Mouse (Mus musculus) hindbrain, embryonic 16.5 days (tissue): Measurements from ENCODE around the gene Plcb3. TPM values are rescaled to one million over a fixed set of nuclear protein-coding genes. Genes with fewer than 3 reads are reported as not detected.

Source experiments
- ATAC-seq: fragments of 200-750 bp; cut with Nextera tagmentation; 2 replicates; pipeline ENCODE4 v1.8.0; 2017; ENCODE audit warnings: moderate TSS enrichment, moderate library complexity
- H3K27ac ChIP-seq: fragments of 300-500 bp; sonication (generic); 2 replicates; pipeline ENCODE4 v1.5.1; 2014; ENCODE audit warnings: low read depth, mild to moderate bottlenecking, control low read depth, low read length, moderate library complexity
- H3K27me3 ChIP-seq: fragments of 300-500 bp; sonication (generic); replicated peaks from 2 replicates; pipeline ENCODE4 v1.6.1; 2014; ENCODE audit warnings: low read length; ENCODE audit not compliant: control insufficient read depth, insufficient read depth
- H3K36me3 ChIP-seq: fragments of 300-500 bp; sonication (generic); 2 replicates; pipeline ENCODE4 v1.6.1; 2014; ENCODE audit warnings: mild to moderate bottlenecking, low read length, moderate library complexity, mixed read lengths; ENCODE audit not compliant: control insufficient read depth, insufficient read depth
- H3K4me1 ChIP-seq: fragments of 300-500 bp; sonication (generic); 2 replicates; pipeline ENCODE4 v1.6.1; 2014; ENCODE audit warnings: low read depth, low read length; ENCODE audit not compliant: control insufficient read depth, insufficient read depth
- H3K4me2 ChIP-seq: fragments of 300-500 bp; sonication (generic); 2 replicates; pipeline ENCODE4 v1.6.1; 2014; ENCODE audit warnings: mild to moderate bottlenecking, low read length, control low read depth, moderate library complexity
- H3K4me3 ChIP-seq: fragments of 300-500 bp; sonication (generic); 2 replicates; pipeline ENCODE4 v1.5.1; 2014; ENCODE audit warnings: mild to moderate bottlenecking, low read length, control low read depth, moderate library complexity
- H3K9ac ChIP-seq: fragments of 300-500 bp; sonication (generic); 2 replicates; pipeline ENCODE4 v1.6.1; 2014; ENCODE audit warnings: low read depth, mild to moderate bottlenecking, control low read depth, low read length, moderate library complexity
- H3K9me3 ChIP-seq: fragments of 300-500 bp; sonication (generic); 2 replicates; pipeline ENCODE4 v1.6.1; 2014; ENCODE audit warnings: mild to moderate bottlenecking, low read length, moderate library complexity; ENCODE audit not compliant: control insufficient read depth
- WGBS: fragments of 180-500 bp; shearing (Covaris S2); extraction: QIAGEN DNeasy Blood & Tissue Kit; methylation state at CpG from one replicate; pipeline ENCODE4 v1.1.7; 2014; 5-methylcytosine and 5-hydroxymethylcytosine counted together
- polyA plus RNA-seq: library from polyadenylated mRNA; unstranded; fragments of >200 nt; fragmentation: Nextera tagmentation; extraction: Ambion mirVana; gene quantifications from 2 replicates; pipeline ENCODE4 v1.2.1, GENCODE M21; 2015

Gene Plcb3
- polyA plus RNA-seq, 1 experiment from 2014 or later, result 13.8 TPM

DNA sequence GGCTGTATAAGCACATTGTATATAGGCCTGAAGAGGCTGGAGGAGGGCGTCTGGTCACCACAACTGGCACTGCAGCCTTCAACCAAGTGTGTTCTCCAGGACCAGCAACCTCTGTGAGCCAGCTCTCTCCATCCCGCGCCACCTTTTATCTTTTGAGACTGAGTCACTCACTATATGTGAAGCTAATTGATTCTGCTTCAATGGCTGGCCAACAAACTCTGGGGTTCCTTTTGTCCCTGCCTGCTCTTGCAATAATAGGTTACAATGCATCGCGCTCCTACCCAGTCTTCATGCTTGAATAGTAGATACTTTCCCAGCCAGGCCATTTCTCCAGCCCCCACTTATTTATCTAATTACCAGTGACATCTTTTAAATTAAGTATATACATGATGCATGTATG is 7.4 kb upstream of the Plcb3 start:
- WGBS, result 26% methylated on average over 5 of the region's 5 CpGs
- H3K4me1 ChIP-seq, result peaks cover 29% of the 10 kb centered on the region
- no peak for ATAC-seq
- no peaks in the 10 kb centered on the region for H3K9me3 ChIP-seq
- no peak overlapping the region for H3K4me2 ChIP-seq
- H3K27ac ChIP-seq, result no peak overlapping the region
- no peak overlapping the region for H3K9ac ChIP-seq
- H3K36me3 ChIP-seq, result peaks cover 12% of the 10 kb centered on the region
- H3K4me3 ChIP-seq, result no peak overlapping the region
- H3K27me3 ChIP-seq, result no peaks in the 10 kb centered on the region

DNA sequence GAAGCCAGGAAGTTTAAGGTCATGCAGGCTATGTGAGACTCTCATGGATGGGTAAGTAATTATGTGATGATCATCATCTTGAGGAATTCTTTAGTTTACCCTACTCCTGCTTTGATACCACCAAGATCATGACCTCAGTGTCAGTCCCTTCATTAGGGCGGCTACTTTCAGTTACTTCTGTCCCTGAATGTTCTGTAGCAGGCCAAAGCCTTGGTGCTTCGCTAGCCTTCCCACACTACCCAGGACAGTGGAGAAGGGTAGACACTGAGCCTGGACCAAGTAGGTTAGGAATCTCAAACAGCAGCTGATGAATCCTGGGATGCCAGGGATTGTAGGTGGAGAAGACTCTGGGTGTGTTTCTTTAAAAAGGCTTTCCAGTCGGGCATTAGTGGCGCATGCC is 5.2 kb upstream of the Plcb3 start:
- Histone ChIP-seq H3K9me3 (no peaks in the 10 kb centered on the region), H3K4me2 (no peak overlapping the region), H3K27ac (no peak overlapping the region), H3K4me3 (no peak overlapping the region), H3K9ac (no peak overlapping the region), H3K36me3 (peaks cover 22% of the 10 kb centered on the region), H3K27me3 (no peaks in the 10 kb centered on the region), H3K4me1 (peaks cover 38% of the 10 kb centered on the region)
- WGBS, result 88% methylated on average over 4 of the region's 4 CpGs
- no peak for ATAC-seq

DNA sequence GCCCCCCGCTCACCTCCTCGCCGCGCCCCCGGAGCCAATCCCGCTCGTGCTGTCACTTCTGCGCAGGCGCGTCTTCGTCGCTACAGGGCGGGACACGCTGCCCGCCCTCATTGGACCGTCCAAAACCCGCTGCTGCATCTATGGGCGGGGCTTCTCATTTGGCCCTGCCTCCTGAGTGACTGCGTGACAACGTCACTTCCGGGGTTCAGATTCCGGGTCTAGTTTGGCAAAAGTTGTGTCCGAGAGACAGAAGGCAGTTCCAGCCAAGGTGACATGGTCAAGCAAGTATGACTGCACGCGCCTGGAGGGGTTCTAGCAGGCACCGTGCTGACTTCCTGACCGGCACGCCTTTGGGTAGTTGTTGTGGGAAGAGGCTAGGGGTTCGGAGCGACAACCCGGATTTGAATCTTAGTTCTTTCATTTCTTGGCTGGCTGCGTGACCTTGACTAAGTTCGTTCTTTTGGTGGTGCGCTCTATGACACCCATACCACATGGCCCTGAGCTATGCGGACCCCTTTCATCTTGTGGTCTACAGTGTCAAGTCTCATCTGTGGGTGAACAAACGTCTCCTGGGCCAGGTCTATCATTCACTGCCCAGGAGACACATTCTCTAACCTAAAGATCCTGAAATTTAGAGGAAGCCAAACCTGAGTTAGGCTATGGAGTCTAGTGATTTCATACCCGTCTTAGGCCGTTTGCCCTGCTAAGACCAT is 4.3 kb upstream of the Plcb3 start, which contains the start of gene Fkbp2:
Gene Fkbp2, minus strand, starts transcription at position 121 of the 713 bp plus-strand sequence.
- ATAC-seq, result peak; percentile 88
- Histone ChIP-seq H3K9me3 (no peaks in the 10 kb centered on the region), H3K9ac (peak within 1 kb of the TSS; percentile 84), H3K4me2 (peak within 1 kb of the TSS; percentile 73), H3K4me1 (peaks cover 38% of the 10 kb centered on the region), H3K27me3 (no peaks in the 10 kb centered on the region), H3K4me3 (peak within 1 kb of the TSS; percentile 68), H3K36me3 (peaks cover 22% of the 10 kb centered on the region), H3K27ac (peak within 1 kb of the TSS; percentile 97)
- WGBS, result 2% methylated on average over 38 of the region's 38 CpGs

DNA sequence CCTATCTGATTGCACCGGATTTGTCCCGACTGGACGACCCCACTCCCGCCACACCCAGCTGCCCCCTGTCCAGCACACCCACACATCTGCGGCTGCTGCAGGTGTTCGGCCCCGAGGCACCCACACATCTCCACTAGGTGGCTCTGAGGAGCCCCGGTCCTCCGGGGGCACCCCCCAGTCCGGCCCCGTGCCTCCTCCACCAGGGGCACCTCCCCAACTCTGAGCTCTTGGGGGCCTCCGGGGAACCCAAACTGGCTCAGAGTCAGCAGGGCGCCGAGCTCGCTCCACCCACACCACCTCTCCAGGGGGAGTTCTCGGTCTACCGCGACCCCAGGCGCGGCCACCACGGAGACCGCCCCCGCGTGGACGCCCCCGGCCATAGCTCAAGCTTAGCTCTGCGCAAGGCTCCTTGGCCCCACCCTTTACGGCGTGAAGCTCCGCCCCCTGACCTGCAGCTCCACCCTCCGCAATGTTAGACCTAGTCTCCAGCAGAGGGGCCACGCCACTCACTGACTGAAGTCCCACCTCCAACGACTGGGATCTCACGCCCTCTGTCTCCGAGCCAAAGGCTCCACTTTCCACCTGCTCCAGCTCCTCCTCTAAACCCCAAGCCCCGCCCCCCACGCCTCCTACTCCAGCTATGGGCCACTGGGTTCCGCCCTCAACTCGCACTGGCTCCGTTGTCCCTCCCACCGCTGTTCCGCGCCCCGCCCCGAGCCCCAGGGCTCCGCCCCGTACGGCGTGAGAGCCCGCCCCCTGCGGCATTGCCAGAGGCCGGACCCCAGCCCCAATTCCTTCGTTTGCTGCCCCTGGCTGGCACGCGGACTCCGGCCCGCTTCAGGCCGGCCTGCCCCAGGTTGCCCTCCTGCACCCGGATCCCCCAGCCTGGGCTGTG is 3.5 kb upstream of the Plcb3 start:
- Histone ChIP-seq H3K36me3 (peaks cover 19% of the 10 kb centered on the region), H3K4me1 (peaks cover 38% of the 10 kb centered on the region), H3K4me3 (peak overlapping the region; percentile 68), H3K9ac (peak overlapping the region; percentile 84), H3K27me3 (no peaks in the 10 kb centered on the region), H3K27ac (peak overlapping the region; percentile 97), H3K4me2 (peak overlapping the region; percentile 73), H3K9me3 (no peaks in the 10 kb centered on the region)
- under 1% methylated on average over 52 of the region's 59 CpGs for WGBS
- peak; percentile 90 for ATAC-seq

DNA sequence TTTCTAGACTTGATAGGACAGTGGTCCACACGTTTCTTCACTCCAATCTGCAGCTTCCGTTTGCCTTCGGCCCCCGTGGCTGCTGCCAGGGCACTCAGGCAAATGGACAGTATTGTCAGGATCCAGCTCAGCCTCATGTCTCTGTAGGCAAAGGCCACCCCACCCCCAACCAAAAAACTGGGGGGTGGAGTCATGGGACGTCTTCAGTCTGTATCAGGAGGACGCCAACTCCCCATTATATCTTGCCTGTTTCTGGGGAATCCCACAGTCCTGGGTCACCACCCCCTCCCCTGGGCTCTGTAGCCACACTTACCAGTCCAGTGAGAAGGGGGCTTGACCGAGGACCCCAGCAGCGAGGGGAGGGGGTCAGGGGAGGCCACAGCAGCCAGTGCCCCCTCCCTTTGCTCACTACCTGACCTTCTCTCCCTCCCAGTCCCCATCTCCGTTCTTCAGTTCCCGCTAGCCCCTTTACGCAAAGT is 2.8 kb upstream of the Plcb3 start:
- Histone ChIP-seq H3K27ac (peak overlapping the region; percentile 97), H3K9ac (peak overlapping the region; percentile 84), H3K27me3 (no peaks in the 10 kb centered on the region), H3K4me3 (peak overlapping the region; percentile 68), H3K4me1 (peaks cover 39% of the 10 kb centered on the region), H3K9me3 (no peaks in the 10 kb centered on the region), H3K36me3 (peaks cover 19% of the 10 kb centered on the region), H3K4me2 (peak overlapping the region; percentile 73)
- no peak for ATAC-seq
- 9% methylated on average over 11 of the region's 11 CpGs for WGBS

DNA sequence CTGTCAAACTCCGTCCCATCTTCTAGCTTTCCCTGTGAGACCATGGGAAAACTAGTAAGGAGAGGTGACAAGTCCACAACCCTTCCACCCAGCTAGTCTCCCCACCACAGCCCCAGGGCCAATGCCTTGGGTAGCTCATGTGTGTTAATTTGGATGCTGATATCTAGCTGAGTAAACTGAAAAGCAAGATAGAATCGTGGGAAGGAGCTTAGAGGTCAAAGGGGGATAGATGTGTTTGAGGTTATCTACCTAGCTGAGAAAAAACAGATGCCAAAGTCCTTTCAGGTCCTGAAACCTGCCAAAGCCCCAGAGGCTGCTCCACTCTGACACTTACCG is 2.3 kb upstream of the Plcb3 start:
- no peak for ATAC-seq

DNA sequence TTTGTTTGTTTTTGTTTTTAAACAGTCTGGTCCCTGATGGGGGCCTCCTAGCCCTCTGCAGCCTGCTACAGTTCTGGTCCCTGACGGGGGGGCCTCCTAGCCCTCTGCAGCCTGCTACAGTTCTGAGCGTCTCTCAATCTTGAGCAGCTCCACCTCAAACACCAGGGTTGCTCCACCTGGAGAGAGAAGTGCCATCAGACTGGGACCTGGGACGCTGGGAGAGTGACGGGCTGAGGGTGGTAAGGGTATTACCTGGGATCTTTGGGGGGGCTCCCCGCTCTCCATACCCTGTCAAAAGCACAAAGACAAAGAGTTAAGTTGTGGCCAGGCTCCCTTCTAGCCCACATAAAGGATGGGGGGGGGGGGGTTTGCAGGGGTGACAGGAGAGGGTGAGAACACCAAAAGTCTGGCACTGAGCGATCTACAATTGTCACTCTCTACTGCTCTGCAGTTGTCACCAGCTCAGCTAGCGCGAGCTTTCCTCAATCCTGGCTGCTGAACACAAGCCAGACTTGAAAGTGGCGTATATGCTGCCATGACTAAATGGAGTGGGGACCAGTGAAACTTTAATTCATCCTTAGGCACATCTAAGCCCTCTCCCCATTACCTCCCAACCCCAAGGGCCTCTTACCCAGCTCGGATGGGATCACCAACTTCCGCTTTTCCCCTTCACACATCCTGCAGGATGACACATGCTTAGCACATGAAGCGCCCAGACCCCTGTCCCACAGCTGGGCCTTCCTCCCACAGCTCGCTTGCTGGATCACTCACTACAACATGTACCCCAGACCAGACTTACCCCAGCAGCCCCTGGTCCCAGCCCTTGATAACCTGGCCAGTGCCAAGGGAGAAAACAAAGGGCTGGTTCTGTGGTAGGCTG is 1.7 kb upstream of the Plcb3 start:
- no peak for ATAC-seq
- peak overlapping the region; percentile 27 for H3K9ac ChIP-seq
- WGBS, result 75% methylated on average over 13 of the region's 13 CpGs
- H3K36me3 ChIP-seq, result peaks cover 17% of the 10 kb centered on the region
- peak overlapping the region; percentile 97; the same call in 1 of the 2 replicates for H3K27ac ChIP-seq
- H3K4me1 ChIP-seq, result peaks cover 42% of the 10 kb centered on the region
- peak overlapping the region; percentile 68 for H3K4me3 ChIP-seq
- no peaks in the 10 kb centered on the region for H3K27me3 ChIP-seq
- H3K9me3 ChIP-seq, result no peaks in the 10 kb centered on the region
- peak overlapping the region; percentile 73 for H3K4me2 ChIP-seq

More for the DNA sequence above, 2.3 kb upstream of the Plcb3 start:
- Histone ChIP-seq H3K27me3 (no peaks in the 10 kb centered on the region), H3K9ac (peak overlapping the region; percentile 84), H3K27ac (peak overlapping the region; percentile 97; the same call in 1 of the 2 replicates), H3K4me1 (peaks cover 42% of the 10 kb centered on the region), H3K9me3 (no peaks in the 10 kb centered on the region), H3K36me3 (peaks cover 17% of the 10 kb centered on the region), H3K4me2 (peak overlapping the region; percentile 73), H3K4me3 (peak overlapping the region; percentile 68)
- 53% methylated on average over 3 of the region's 3 CpGs for WGBS

DNA sequence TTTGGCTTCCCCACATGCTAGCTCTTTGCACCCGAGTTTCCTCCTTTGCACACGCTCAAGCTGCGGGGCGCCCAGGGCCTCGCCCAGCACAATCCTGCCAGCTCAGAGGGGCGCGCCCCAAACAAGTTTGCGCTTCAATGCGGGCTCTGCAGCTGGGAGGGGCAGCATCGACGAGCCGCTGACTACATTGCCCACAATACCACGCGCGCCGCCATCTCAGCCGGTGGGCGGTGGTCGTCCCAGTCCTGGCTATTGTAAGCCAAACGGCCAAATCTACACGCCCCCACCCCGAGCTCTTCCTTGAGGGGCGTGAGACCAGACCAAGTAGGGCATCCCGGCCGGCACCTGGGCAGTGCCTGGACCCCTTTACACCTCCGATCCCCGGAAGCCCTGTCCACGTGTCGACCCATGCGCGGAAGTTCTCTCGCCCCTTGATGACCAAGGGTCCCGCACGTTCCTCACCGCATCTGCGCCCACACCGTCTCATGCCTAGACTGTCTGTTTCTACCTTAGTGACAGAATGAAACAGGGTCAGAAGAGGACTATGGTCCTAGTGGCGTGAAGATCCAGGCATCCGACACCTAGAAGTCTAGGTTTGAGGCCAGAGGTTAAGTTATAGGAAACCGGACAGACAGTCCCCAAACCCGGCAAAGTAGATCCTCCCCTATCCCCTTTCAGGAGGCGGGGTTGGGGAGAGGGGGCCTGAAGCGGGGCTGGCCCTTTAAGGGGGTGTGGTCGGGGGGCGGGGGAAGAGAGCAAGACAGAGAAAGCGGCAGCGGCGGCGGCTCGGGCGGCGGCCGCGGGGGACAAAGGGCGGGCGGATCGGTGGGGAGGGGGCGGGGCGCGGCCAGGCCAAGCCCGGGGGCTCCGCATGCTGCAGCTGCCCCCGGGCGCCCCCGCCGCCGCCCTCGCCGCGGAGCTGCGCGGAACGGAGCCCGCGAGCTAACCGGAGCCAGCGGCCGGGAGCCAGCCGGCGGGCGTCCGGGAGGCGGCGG is 1.8 kb downstream of the Plcb3 start, which contains the start of gene Ppp1r14b:
Gene Ppp1r14b, plus strand, starts transcription at position 758 of the 995 bp plus-strand sequence.
- ATAC-seq, result peak; percentile 62
- peak within 1 kb of the TSS; percentile 95 for H3K27ac ChIP-seq
- peak within 1 kb of the TSS; percentile 94 for H3K4me2 ChIP-seq
- WGBS, result under 1% methylated on average over 50 of the region's 84 CpGs
- H3K9ac ChIP-seq, result peak within 1 kb of the TSS; percentile 83
- peaks cover 10% of the 10 kb centered on the region for H3K27me3 ChIP-seq
- peaks cover 11% of the 10 kb centered on the region for H3K36me3 ChIP-seq
- peak within 1 kb of the TSS; percentile 58 for H3K4me3 ChIP-seq
- H3K9me3 ChIP-seq, result no peaks in the 10 kb centered on the region
- H3K4me1 ChIP-seq, result peaks cover 48% of the 10 kb centered on the region
